Mouse (Mus musculus) adrenal gland, adult 18-20 months (tissue): ENCODE results near the gene Pak7. TPM values are rescaled to one million over a fixed set of nuclear protein-coding genes. Genes with fewer than 3 reads are reported as not detected.
"Not testable (repeated sequence)": the region's sequence is repeated elsewhere in the genome, so short reads cannot be mapped to it uniquely, and the experiment has no call there.

Source experiments
- DNase-seq, 2 experiments: peaks; one replicate each; pipeline ENCODE4 v3.0.0; 2021 to 2022; ENCODE audit warnings: low spot score in 2 of 2
- long read RNA-seq, 2 experiments: library from polyadenylated mRNA; stranded (forward); transcript quantifications; one replicate each; pipeline ENCODE4 v2.0.0; 2021
- total RNA-seq, 2 experiments: library from RNA; stranded (reverse); gene quantifications; 1 replicate in 1 of 2; 2 replicates in 1 of 2; pipeline ENCODE4 v1.2.3; 2021

Pak7 gene
- total RNA-seq, result not detected
- long read RNA-seq, experiment 1, result 0 reads
- long read RNA-seq, experiment 2, result 0 reads

GRCm38 (mm10) chr2:136387181-136388131, at the start of gene Pak7:
Gene Pak7 (minus strand): TSS chr2:136387967.
- DNase-seq, result peak in 1 of 2 experiments; percentile 2

- DNase-seq, result no peak
Observed at GRCm38 (mm10) chr2:136425561-136425960, 37.8 kb upstream of the Pak7 start.

DNA sequence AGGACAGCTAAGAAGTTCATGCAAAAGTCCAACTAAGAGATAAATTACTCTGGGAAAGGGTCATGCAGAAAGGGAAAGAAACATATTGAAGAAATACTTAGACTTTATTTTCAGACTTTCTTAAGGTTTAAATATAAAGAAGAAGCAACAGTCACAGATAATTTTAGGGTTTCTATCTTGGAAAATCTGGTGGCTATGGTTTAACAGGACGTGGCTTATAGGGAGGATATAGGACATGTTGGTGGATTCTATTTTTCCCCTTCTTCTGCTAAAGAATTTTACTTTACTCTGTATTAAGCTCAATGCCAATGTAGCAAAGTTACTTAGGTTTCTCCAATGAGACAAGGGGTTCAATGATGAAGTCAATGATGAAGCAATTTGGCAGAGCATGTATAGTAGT, 31.8 kb upstream of the Pak7 start:
- DNase-seq, result no peak

GRCm38 (mm10) chr2:136416381-136416780, 28.6 kb upstream of the Pak7 start:
- no peak for DNase-seq

- no peak for DNase-seq
Observed at GRCm38 (mm10) chr2:136402587-136402986, 14.8 kb upstream of the Pak7 start.

DNA sequence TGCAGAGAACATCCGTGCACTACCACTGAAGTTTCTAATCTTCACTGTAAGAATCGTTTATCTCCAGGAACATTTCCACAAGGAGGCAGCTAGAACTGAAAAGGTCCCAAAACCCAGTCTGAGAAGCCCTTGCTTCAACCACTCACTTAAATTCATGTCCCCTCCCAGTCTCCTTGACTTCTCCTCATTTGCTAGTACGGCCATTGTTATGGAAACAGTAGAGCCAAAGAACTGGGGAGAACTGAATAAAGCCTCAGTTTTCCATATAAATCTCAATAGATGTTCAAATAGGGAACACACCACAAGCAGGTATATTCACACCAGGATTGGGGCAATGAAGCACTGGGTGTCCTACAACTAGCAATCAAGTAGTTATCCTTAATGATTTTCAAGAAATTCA, 12.4 kb downstream of the Pak7 start:
- DNase-seq, result no peak

- no peak for DNase-seq
Observed at GRCm38 (mm10) chr2:136372361-136372760, 15.4 kb downstream of the Pak7 start.

DNA sequence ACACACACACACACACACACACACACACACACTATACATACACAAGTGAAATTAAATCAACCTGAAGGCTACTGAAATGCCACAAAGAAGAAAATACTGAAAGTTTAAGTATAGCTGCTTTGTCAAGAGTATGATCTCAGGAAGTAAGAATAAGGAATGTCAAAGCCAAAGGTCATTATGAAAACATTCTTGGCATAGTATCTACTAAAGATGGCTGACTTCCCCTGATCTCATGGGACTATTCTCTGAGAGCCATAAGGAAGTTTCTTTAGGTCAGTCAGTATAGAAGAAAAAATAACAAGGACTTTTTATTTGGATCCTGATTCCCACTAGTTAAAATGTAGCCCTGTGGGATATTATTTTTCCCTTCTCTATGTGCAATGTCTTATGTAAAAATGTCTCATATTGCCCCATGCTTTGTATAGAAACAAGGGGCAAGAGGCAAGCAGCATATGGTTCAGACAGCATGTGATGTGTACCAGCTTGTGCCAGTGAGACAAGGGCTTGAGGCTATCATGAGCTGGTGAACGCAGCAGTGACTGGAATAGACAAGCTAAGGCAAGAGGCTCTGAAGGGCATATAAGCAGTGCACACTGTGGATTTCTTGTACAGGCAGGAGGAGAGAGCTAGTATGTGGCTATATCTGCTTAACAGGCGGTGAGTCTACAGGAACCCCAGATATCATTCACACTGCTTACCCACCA, 36.2 kb downstream of the Pak7 start:
- DNase-seq, result no peak

GRCm38 (mm10) chr2:136350459-136350858, 37.3 kb downstream of the Pak7 start:
- no peak for DNase-seq

DNA sequence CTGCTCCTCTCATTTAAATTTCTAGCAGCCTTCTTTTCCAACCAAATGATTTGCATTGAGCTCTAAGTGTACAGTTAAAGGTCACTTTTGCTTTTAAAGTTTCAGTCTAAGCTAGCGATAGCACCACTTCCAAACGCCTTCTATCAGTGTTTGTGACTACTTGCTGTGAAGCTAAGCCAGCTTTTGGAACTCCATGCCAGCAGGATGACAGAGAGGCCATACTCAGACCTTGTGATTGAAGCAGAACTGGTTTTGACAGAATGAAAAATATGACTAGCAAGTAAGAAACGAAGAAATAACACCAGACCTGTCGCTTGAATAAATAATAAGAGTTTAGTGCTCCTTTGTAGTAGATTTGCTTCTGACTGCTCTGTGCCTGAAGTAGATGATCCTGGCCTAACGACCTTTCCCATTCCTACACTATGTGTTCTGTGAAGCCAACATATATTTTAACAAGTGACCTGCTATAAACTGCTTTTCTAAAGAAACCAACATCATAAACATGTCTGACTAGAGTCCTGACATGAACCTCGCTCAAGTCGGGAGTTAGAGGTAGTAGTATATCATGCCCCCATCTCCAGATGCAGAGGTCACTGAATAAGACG, 38.0 kb downstream of the Pak7 start:
- no peak for DNase-seq

- DNase-seq, result not testable (repeated sequence)
Observed at GRCm38 (mm10) chr2:136344240-136344780, 43.5 kb downstream of the Pak7 start.

DNA sequence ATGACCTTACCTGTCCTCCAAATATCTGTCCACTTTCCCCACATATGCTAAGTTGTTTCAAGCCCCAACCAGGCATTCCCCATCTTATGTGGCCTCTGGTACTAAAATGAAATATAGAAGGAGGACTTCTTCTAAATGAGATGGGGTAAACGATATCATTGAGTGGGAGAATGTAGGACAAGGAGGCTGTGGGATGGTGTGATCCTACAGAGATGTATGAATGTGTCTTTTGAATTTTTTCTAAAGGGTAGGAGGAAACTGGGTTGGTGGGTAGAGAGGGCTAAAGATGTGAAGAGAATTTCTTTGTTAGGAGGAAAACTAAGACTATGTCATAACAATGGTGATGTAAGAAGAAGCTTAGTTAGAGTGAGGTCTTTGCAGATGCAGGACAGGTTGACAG, 57.8 kb downstream of the Pak7 start:
- no peak for DNase-seq

DNA sequence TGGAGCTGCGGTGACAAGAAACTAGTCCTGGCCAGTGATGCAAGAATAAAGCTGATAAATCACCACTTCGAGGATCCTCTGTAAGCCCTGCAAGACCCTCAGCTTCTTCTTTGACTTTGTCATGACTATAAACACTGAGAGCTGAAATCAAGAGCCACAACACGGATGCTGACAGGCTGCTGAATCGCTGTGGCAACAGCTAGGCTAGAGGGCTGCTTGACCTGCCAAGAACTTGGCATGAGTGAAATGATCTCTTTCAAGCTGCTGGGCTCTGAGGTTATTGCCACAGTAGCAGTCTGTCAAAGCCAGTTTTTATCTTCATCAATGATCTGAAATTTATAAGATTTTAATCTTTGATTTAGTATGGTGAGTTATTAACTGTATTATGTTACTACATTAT, 62.1 kb downstream of the Pak7 start:
- no peak for DNase-seq

- no peak for DNase-seq
Observed at GRCm38 (mm10) chr2:136309313-136309712, 78.5 kb downstream of the Pak7 start.

DNA sequence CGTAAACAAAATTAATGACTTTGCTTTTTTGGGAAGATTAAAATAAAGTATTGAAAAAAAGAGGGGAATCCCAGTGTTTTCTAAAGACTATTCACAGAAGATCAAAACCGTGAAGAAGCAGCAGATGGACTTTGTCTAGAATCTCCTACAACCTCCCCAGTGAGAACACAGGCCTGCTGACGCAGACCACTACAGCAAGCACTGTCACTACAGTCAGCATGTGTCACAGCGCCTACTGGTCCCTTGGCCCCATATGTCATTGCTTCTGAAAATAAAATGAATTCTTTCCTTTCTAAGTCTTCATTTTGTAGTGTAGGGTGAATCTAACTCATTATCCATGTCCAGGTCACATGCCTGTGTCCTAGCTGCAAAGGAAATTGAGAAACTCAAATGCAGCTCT, 79.0 kb downstream of the Pak7 start:
- no peak for DNase-seq

- no peak for DNase-seq
Observed at GRCm38 (mm10) chr2:136302201-136302600, 85.6 kb downstream of the Pak7 start.

DNA sequence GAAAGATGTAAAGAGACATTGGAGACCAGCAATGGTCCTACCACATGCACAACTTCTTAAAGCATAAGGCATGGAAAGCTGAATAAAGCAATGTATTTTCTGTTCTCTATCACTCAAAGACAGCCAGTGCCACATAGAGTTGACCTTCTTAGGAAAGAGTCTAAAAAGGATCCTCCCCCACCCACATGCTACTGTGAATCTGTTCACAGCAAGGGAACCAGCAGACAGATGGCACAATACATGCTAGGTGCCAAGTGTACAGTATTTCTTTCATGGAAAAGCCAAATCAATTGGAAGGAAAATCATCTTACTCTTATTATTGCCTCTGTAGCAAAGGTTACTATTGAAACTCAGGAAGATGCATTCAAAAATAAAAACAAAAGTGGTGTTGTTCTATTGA, 86.4 kb downstream of the Pak7 start:
- no peak for DNase-seq

DNA sequence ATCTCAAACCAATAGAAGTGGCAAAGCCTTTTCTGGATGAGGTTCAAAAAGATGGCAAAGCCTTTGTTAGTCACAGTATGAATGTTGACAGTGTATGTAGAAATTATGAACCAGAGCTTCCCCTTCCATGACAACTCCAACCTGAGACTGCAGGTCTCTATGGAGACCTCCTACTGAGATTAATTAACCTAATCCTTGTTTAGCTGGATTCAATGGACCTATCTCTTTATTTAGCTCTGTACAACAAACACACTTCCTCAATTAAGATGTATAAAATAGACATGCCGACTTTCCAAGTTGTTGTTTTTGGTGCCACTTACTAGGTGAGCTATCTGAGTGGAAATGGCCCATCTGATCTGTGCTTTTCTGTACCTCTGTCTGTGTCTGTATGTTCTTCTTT, 90.4 kb downstream of the Pak7 start:
- no peak for DNase-seq

DNA sequence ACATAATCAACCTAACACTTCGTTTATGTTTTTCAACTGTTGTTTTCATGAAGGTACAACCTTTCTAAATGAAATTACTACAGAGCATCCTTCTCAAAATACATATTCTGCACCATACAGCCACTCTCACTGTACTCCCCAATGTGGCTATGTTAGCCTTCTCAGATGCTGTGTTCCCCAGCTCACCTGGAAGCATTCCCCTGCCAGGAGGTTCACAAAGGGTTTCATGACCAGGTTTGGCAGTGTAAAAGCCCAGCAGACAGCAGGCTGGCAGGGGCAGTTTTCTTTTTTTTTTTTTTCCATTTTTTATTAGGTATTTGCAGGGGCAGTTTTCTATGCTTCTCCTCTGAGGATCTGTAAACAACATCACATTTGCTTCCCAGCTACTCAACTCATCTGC, 105.7 kb downstream of the Pak7 start:
- no peak for DNase-seq

DNA sequence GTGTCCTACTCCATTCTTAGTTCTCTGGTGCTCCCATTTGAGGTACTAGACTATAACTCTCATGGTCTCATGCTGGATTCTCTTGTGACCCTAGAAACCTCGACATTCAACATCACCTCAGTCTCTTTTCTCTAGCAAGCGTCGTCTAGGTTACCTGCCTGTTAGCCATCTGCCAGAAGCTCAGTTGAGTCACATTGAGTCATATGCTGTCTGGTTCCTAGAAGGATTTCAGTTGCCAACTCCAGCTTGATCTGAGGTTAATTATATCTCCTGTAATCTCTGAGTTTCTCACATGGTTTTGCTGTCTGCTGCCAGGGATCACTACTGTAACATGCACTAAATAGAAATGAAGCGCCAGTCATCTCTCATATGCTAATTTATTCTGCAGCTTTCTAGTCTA, 145.8 kb downstream of the Pak7 start:
- DNase-seq, result not testable (repeated sequence)

GRCm38 (mm10) chr2:136231228-136231627, 156.5 kb downstream of the Pak7 start:
- DNase-seq, result no peak

- DNase-seq, result no peak
Observed at GRCm38 (mm10) chr2:136204034-136204433, 183.7 kb downstream of the Pak7 start.
